Mouse (Mus musculus): ENCODE measurements around the gene Glo1. TPM values are rescaled to one million over a fixed set of nuclear protein-coding genes. Genes with fewer than 3 reads are reported as not detected.

Glo1 gene
- polyA plus RNA-seq, 1 experiment = 181 TPM

- Histone ChIP-seq H3K4me3 (no peak overlapping the region), H3K79me2 (ENCODE audit: control insufficient read depth, insufficient read depth) (peaks cover 55% of the 10 kb centered on the region), H3K27me3 (ENCODE audit: control insufficient read depth, insufficient read depth, insufficient read length) (no peaks in the 10 kb centered on the region), H3ac (ENCODE audit: control insufficient read depth, insufficient read length) (no peak overlapping the region), H3K4me2 (ENCODE audit: low read depth) (no peak overlapping the region), H3K36me3 (ENCODE audit: control insufficient read depth, insufficient read depth) (peaks cover 30% of the 10 kb centered on the region)
- TF ChIP-seq CEBPB (IDR thresholded peaks at IDR 0.05; ENCODE audit: insufficient read depth, poor library complexity, severe bottlenecking) = no peak
- TF ChIP-seq MYOD1 (IDR thresholded peaks at IDR 0.05; ENCODE audit: control insufficient read depth in 1 of 3, insufficient read length in 2 of 3, low read depth in 2 of 3) = no peak
Observed at GRCm38 (mm10) chr17:30606206-30606605, 20.5 kb downstream of the Glo1 start.

- Histone ChIP-seq H3K4me2 (ENCODE audit: low read depth) (no peak overlapping the region), H3K27me3 (ENCODE audit: control insufficient read depth, insufficient read depth, insufficient read length) (no peaks in the 10 kb centered on the region), H3K79me2 (ENCODE audit: control insufficient read depth, insufficient read depth) (peaks cover 43% of the 10 kb centered on the region), H3ac (ENCODE audit: control insufficient read depth, insufficient read length) (no peak overlapping the region), H3K4me3 (no peak overlapping the region), H3K36me3 (ENCODE audit: control insufficient read depth, insufficient read depth) (peaks cover 32% of the 10 kb centered on the region)
- TF ChIP-seq MAX (IDR thresholded peaks at IDR 0.05; ENCODE audit: low read depth) = no peak
- TF ChIP-seq POLR2A (IDR thresholded peaks at IDR 0.05; ENCODE audit: insufficient read length, low read depth) = no peak
- no peak for TF ChIP-seq CEBPB (IDR thresholded peaks at IDR 0.05; ENCODE audit: insufficient read depth, poor library complexity, severe bottlenecking)
- TF ChIP-seq MYOG (IDR thresholded peaks at IDR 0.05; ENCODE audit: control insufficient read depth in 1 of 3, insufficient read depth in 1 of 3, insufficient read length in 2 of 3, low read depth in 2 of 3) = no peak
- no peak for TF ChIP-seq USF1 (IDR thresholded peaks at IDR 0.05; ENCODE audit: low read depth)
- no peak for TF ChIP-seq E2F4 (IDR thresholded peaks at IDR 0.05; ENCODE audit: insufficient read depth)
- no peak for TF ChIP-seq TCF3 (IDR thresholded peaks at IDR 0.05; ENCODE audit: insufficient read length, low read depth)
- no peak for TF ChIP-seq TCF12 (IDR thresholded peaks at IDR 0.05; ENCODE audit: insufficient read depth, poor library complexity, severe bottlenecking)
- no peak for TF ChIP-seq MYOD1 (IDR thresholded peaks at IDR 0.05; ENCODE audit: control insufficient read depth in 1 of 3, insufficient read length in 2 of 3, low read depth in 2 of 3)
- no peak for TF ChIP-seq POLR2AphosphoS2 (IDR thresholded peaks at IDR 0.05; ENCODE audit: insufficient read length, low read depth)
- TF ChIP-seq REST (IDR thresholded peaks at IDR 0.05; ENCODE audit: insufficient read depth, insufficient read length) = no peak
- TF ChIP-seq SRF (IDR thresholded peaks at IDR 0.05; ENCODE audit: control insufficient read depth, insufficient read length, low read depth) = no peak
Observed at GRCm38 (mm10) chr17:30605001-30605400, 21.7 kb downstream of the Glo1 start.

GRCm38 (mm10) chr17:30604296-30604695 lies 22.4 kb downstream of the Glo1 start:
- Histone ChIP-seq H3K4me2 (ENCODE audit: low read depth) (no peak overlapping the region), H3K79me2 (ENCODE audit: control insufficient read depth, insufficient read depth) (peaks cover 37% of the 10 kb centered on the region), H3K27me3 (ENCODE audit: control insufficient read depth, insufficient read depth, insufficient read length) (no peaks in the 10 kb centered on the region), H3ac (ENCODE audit: control insufficient read depth, insufficient read length) (no peak overlapping the region), H3K4me3 (no peak overlapping the region), H3K36me3 (ENCODE audit: control insufficient read depth, insufficient read depth) (peaks cover 36% of the 10 kb centered on the region)
- no peak for TF ChIP-seq TCF12 (IDR thresholded peaks at IDR 0.05; ENCODE audit: insufficient read depth, poor library complexity, severe bottlenecking)
- no peak for TF ChIP-seq MYOG (IDR thresholded peaks at IDR 0.05; ENCODE audit: control insufficient read depth in 1 of 3, insufficient read depth in 1 of 3, insufficient read length in 2 of 3, low read depth in 2 of 3)
- no peak for TF ChIP-seq MAX (IDR thresholded peaks at IDR 0.05; ENCODE audit: low read depth)
- no peak for TF ChIP-seq POLR2AphosphoS2 (IDR thresholded peaks at IDR 0.05; ENCODE audit: insufficient read length, low read depth)
- TF ChIP-seq MYOD1 (IDR thresholded peaks at IDR 0.05; ENCODE audit: control insufficient read depth in 1 of 3, insufficient read length in 2 of 3, low read depth in 2 of 3) = no peak
- no peak for TF ChIP-seq POLR2A (IDR thresholded peaks at IDR 0.05; ENCODE audit: insufficient read length, low read depth)

GRCm38 (mm10) chr17:30602175-30602574 lies 24.5 kb downstream of the Glo1 start:
- no peak overlapping the region for H3ac ChIP-seq (ENCODE audit: control insufficient read depth, insufficient read length)
- H3K4me3 ChIP-seq = no peak overlapping the region
- no peak overlapping the region for H3K4me2 ChIP-seq (ENCODE audit: low read depth)
- H3K79me2 ChIP-seq (ENCODE audit: control insufficient read depth, insufficient read depth) = peaks cover 17% of the 10 kb centered on the region
- H3K27me3 ChIP-seq (ENCODE audit: control insufficient read depth, insufficient read depth, insufficient read length) = no peaks in the 10 kb centered on the region
- TF ChIP-seq REST (IDR thresholded peaks at IDR 0.05; ENCODE audit: insufficient read depth, insufficient read length) (no peak), E2F4 (IDR thresholded peaks at IDR 0.05; ENCODE audit: insufficient read depth) (no peak), TCF3 (IDR thresholded peaks at IDR 0.05; ENCODE audit: insufficient read length, low read depth) (no peak), SRF (IDR thresholded peaks at IDR 0.05; ENCODE audit: control insufficient read depth, insufficient read length, low read depth) (no peak), TCF12 (IDR thresholded peaks at IDR 0.05; ENCODE audit: insufficient read depth, poor library complexity, severe bottlenecking) (no peak), USF1 (IDR thresholded peaks at IDR 0.05; ENCODE audit: low read depth) (no peak), POLR2A (IDR thresholded peaks at IDR 0.05; ENCODE audit: insufficient read length, low read depth) (no peak), MAX (IDR thresholded peaks at IDR 0.05; ENCODE audit: low read depth) (no peak), MYOD1 (IDR thresholded peaks at IDR 0.05; ENCODE audit: control insufficient read depth in 1 of 3, insufficient read length in 2 of 3, low read depth in 2 of 3) (no peak), CEBPB (IDR thresholded peaks at IDR 0.05; ENCODE audit: insufficient read depth, poor library complexity, severe bottlenecking) (no peak), MYOG (IDR thresholded peaks at IDR 0.05; ENCODE audit: control insufficient read depth in 1 of 3, insufficient read depth in 1 of 3, insufficient read length in 2 of 3, low read depth in 2 of 3) (no peak), POLR2AphosphoS2 (IDR thresholded peaks at IDR 0.05; ENCODE audit: insufficient read length, low read depth) (no peak)
- peaks cover 43% of the 10 kb centered on the region for H3K36me3 ChIP-seq (ENCODE audit: control insufficient read depth, insufficient read depth)

- no peak overlapping the region for H3K4me3 ChIP-seq
- H3K4me2 ChIP-seq (ENCODE audit: low read depth) = no peak overlapping the region
- no peak overlapping the region for H3ac ChIP-seq (ENCODE audit: control insufficient read depth, insufficient read length)
- peaks cover 68% of the 10 kb centered on the region for H3K36me3 ChIP-seq (ENCODE audit: control insufficient read depth, insufficient read depth)
- TF ChIP-seq POLR2AphosphoS2 (IDR thresholded peaks at IDR 0.05; ENCODE audit: insufficient read length, low read depth) (no peak), REST (IDR thresholded peaks at IDR 0.05; ENCODE audit: insufficient read depth, insufficient read length) (no peak), CEBPB (IDR thresholded peaks at IDR 0.05; ENCODE audit: insufficient read depth, poor library complexity, severe bottlenecking) (no peak), MAX (IDR thresholded peaks at IDR 0.05; ENCODE audit: low read depth) (no peak), MYOD1 (IDR thresholded peaks at IDR 0.05; ENCODE audit: control insufficient read depth in 1 of 3, insufficient read length in 2 of 3, low read depth in 2 of 3) (no peak), MYOG (IDR thresholded peaks at IDR 0.05; ENCODE audit: control insufficient read depth in 1 of 3, insufficient read depth in 1 of 3, insufficient read length in 2 of 3, low read depth in 2 of 3) (no peak), TCF3 (IDR thresholded peaks at IDR 0.05; ENCODE audit: insufficient read length, low read depth) (no peak), SRF (IDR thresholded peaks at IDR 0.05; ENCODE audit: control insufficient read depth, insufficient read length, low read depth) (no peak)
- no peaks in the 10 kb centered on the region for H3K27me3 ChIP-seq (ENCODE audit: control insufficient read depth, insufficient read depth, insufficient read length)
- no peaks in the 10 kb centered on the region for H3K79me2 ChIP-seq (ENCODE audit: control insufficient read depth, insufficient read depth)
Observed at GRCm38 (mm10) chr17:30598300-30598699, 28.4 kb downstream of the Glo1 start.

Measured in myocyte (in vitro differentiated cells).